Mouse (Mus musculus) lung, postnatal 25 days (tissue): Measurements from ENCODE around the gene Top2a.

ENCODE experiments used
- DNase-seq: peaks from one replicate; pipeline ENCODE4 v3.0.0; 2022; ENCODE audit warnings: low spot score

The Top2a gene

GRCm38 (mm10) chr11:98981997-98982772 lies 41.8 kb downstream of the Top2a start:
- no peak for DNase-seq

- no peak for DNase-seq
These were observed 42.5 kb downstream of the Top2a start for GRCm38 (mm10) chr11:98981289-98981996.

- DNase-seq: no peak
These were observed 44.6 kb downstream of the Top2a start for GRCm38 (mm10) chr11:98979356-98979755.

GRCm38 (mm10) chr11:98978526-98979148 lies 45.4 kb downstream of the Top2a start:
- no peak for DNase-seq

GRCm38 (mm10) chr11:98974871-98975719 lies 48.9 kb downstream of the Top2a start:
- peak; percentile 77 for DNase-seq

- no peak for DNase-seq
These were observed 49.8 kb downstream of the Top2a start for GRCm38 (mm10) chr11:98974213-98974612.

- DNase-seq: no peak
These were observed 50.4 kb downstream of the Top2a start for GRCm38 (mm10) chr11:98973584-98973983.

GRCm38 (mm10) chr11:98972801-98973360 lies 51.1 kb downstream of the Top2a start:
- no peak for DNase-seq

- peak; percentile 86 for DNase-seq
These were observed 51.8 kb downstream of the Top2a start for GRCm38 (mm10) chr11:98972215-98972614.

GRCm38 (mm10) chr11:98971316-98972031 lies 52.5 kb downstream of the Top2a start:
- DNase-seq: no peak

GRCm38 (mm10) chr11:98970191-98970925 lies 53.6 kb downstream of the Top2a start:
- DNase-seq: no peak

- DNase-seq: no peak
These were observed 54.5 kb downstream of the Top2a start for GRCm38 (mm10) chr11:98969496-98969927.

- no peak for DNase-seq
These were observed 55.1 kb downstream of the Top2a start for GRCm38 (mm10) chr11:98968716-98969495.

GRCm38 (mm10) chr11:98968079-98968478 lies 55.9 kb downstream of the Top2a start:
- no peak for DNase-seq

GRCm38 (mm10) chr11:98966499-98967141 lies 57.4 kb downstream of the Top2a start:
- peak; percentile 77 for DNase-seq

- DNase-seq: no peak
These were observed 58.4 kb downstream of the Top2a start for GRCm38 (mm10) chr11:98965416-98966077.

- DNase-seq: no peak
These were observed 59.2 kb downstream of the Top2a start for GRCm38 (mm10) chr11:98964616-98965415.
